Mouse (Mus musculus) limb, embryonic 11.5 days (tissue): ENCODE data around the gene Mast3. TPM values are rescaled to one million over a fixed set of nuclear protein-coding genes. Genes with fewer than 3 reads are reported as not detected.

ENCODE experiments used
- ATAC-seq: fragments of 200-750 bp; cut with Nextera tagmentation; 2 replicates; pipeline ENCODE4 v1.8.0; 2017; ENCODE audit warnings: low read depth; ENCODE audit not compliant: insufficient number of reproducible peaks, low FRiP score, low TSS enrichment
- DNase-seq: peaks from one replicate; pipeline ENCODE4 v3.0.0-alpha.2; 2015; ENCODE audit warnings: low spot score
- H3K27ac ChIP-seq: fragments of 300-500 bp; sonication (generic); replicated peaks from 2 replicates; pipeline ENCODE4 v1.5.1; 2014; ENCODE audit warnings: low read depth, mild to moderate bottlenecking, low read length
- H3K27me3 ChIP-seq: fragments of 300-500 bp; sonication (generic); 2 replicates; pipeline ENCODE4 v1.6.1; 2014; ENCODE audit warnings: mild to moderate bottlenecking, low read length, mixed read lengths; ENCODE audit not compliant: control insufficient read depth, insufficient read depth
- H3K36me3 ChIP-seq: fragments of 300-500 bp; sonication (generic); 2 replicates; pipeline ENCODE4 v1.6.1; 2014; ENCODE audit warnings: mild to moderate bottlenecking, low read length, moderate library complexity, mixed read lengths; ENCODE audit not compliant: control insufficient read depth, insufficient read depth
- H3K4me1 ChIP-seq: fragments of 300-500 bp; sonication (generic); 2 replicates; pipeline ENCODE4 v1.6.1; 2014; ENCODE audit warnings: low read length, mixed read lengths; ENCODE audit not compliant: control insufficient read depth, insufficient read depth
- H3K4me2 ChIP-seq: fragments of 300-500 bp; sonication (generic); 2 replicates; pipeline ENCODE4 v1.6.1; 2014; ENCODE audit warnings: low read depth, mild to moderate bottlenecking, moderate library complexity; ENCODE audit not compliant: severe bottlenecking
- H3K4me3 ChIP-seq: fragments of 300-500 bp; sonication (generic); 2 replicates; pipeline ENCODE4 v1.5.1; 2014; ENCODE audit warnings: low read depth, low read length
- H3K9ac ChIP-seq: fragments of 300-500 bp; sonication (generic); 2 replicates; pipeline ENCODE4 v1.6.1; 2014; ENCODE audit warnings: mild to moderate bottlenecking, low read length
- H3K9me3 ChIP-seq: fragments of 300-500 bp; sonication (generic); 2 replicates; pipeline ENCODE4 v1.6.1; 2016; ENCODE audit warnings: low read length; ENCODE audit not compliant: control insufficient read depth
- WGBS: fragments of 180-500 bp; shearing (Covaris S2); extraction: QIAGEN DNeasy Blood & Tissue Kit; methylation state at CpG from one replicate; pipeline ENCODE4 v1.1.7; 2014; 5-methylcytosine and 5-hydroxymethylcytosine counted together
- polyA plus RNA-seq: library from polyadenylated mRNA; unstranded; fragments of >200 nt; fragmentation: Nextera tagmentation; extraction: Ambion mirVana; gene quantifications from 2 replicates; pipeline ENCODE4 v1.2.1, GENCODE M21; 2014

Mast3 gene
- polyA plus RNA-seq, 1 experiment from 2014 or later = 14.6 TPM

GRCm38 (mm10) chr8:70796403-70797080 lies 8.3 kb downstream of the Mast3 start:
- Histone ChIP-seq H3K4me3 (peak overlapping the region; percentile 52), H3K27me3 (peaks cover 34% of the 10 kb centered on the region), H3K9me3 (no peaks in the 10 kb centered on the region), H3K36me3 (no peaks in the 10 kb centered on the region), H3K27ac (no peak overlapping the region), H3K4me2 (peak overlapping the region; percentile 84), H3K9ac (peak overlapping the region; percentile 57), H3K4me1 (peaks cover 23% of the 10 kb centered on the region)
- ATAC-seq = no peak
- WGBS = 2% methylated on average over 54 of the region's 54 CpGs
- DNase-seq = peak; percentile 41

DNA sequence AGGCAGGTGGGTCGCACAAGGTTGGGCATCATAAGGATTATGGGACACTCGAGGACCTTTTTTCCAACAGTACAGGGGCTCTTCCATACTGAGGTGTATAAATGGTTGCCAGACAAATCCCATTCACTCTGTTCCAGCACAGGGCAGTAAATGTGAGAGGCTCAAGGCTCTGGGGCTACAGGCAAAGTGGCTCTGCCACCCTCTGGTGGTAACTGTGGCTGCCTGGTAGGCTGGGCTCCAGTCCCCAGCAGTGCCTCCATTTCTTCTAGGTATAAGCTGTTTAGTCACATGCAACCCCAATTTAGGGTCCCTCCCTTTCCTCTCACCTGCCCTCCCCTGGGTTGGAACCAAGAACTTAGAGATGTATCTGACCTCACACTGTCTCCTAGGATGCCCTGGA lies 9.5 kb downstream of the Mast3 start:
- no peak for ATAC-seq
- Histone ChIP-seq H3K4me2 (no peak overlapping the region), H3K27ac (no peak overlapping the region), H3K4me1 (peaks cover 34% of the 10 kb centered on the region), H3K9me3 (no peaks in the 10 kb centered on the region), H3K9ac (no peak overlapping the region), H3K27me3 (peaks cover 29% of the 10 kb centered on the region), H3K36me3 (no peaks in the 10 kb centered on the region), H3K4me3 (no peak overlapping the region)
- 90% methylated on average over 2 of the region's 2 CpGs for WGBS
- DNase-seq = no peak

DNA sequence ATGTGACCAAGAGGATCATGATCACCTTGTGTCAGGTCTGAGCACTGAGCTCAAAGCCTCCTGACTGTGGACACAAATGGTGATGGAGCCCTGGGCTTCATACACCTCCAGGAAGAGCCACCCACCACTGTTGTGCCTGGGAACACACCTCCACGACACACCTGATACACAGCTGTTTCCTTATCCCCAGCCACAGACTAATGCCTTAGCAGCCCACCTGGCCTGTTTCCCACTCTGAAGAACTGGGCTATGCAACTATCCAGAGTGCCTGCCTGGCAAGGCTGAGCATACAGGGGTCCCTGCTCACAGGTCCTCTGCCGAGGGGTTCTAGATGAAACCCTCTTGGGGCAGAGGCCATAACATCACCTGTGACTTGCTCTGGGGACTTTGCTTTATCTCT lies 10.6 kb downstream of the Mast3 start:
- no peak overlapping the region for H3K4me2 ChIP-seq
- ATAC-seq = no peak
- H3K27me3 ChIP-seq = peaks cover 18% of the 10 kb centered on the region
- DNase-seq = no peak
- H3K4me3 ChIP-seq = no peak overlapping the region
- H3K36me3 ChIP-seq = no peaks in the 10 kb centered on the region
- no peak overlapping the region for H3K27ac ChIP-seq
- H3K9me3 ChIP-seq = no peaks in the 10 kb centered on the region
- H3K4me1 ChIP-seq = peaks cover 34% of the 10 kb centered on the region
- WGBS = 94% methylated on average over 2 of the region's 2 CpGs
- no peak overlapping the region for H3K9ac ChIP-seq

- peaks cover 3% of the 10 kb centered on the region; the same call in 1 of the 2 replicates for H3K27me3 ChIP-seq
- H3K27ac ChIP-seq = peak overlapping the region; percentile 91
- 1% methylated on average over 20 of the region's 20 CpGs for WGBS
- peak overlapping the region; percentile 75 for H3K9ac ChIP-seq
- DNase-seq (peak; percentile 85), ATAC-seq (peak; percentile 56)
- H3K4me3 ChIP-seq = peak overlapping the region; percentile 60
- H3K4me2 ChIP-seq = peak overlapping the region; percentile 60
- H3K9me3 ChIP-seq = no peaks in the 10 kb centered on the region
- H3K4me1 ChIP-seq = peaks cover 35% of the 10 kb centered on the region
- no peaks in the 10 kb centered on the region for H3K36me3 ChIP-seq
These were observed 12.2 kb downstream of the Mast3 start for GRCm38 (mm10) chr8:70792700-70793099.

- Histone ChIP-seq H3K4me2 (peak overlapping the region; percentile 60), H3K9me3 (no peaks in the 10 kb centered on the region), H3K36me3 (no peaks in the 10 kb centered on the region; the same call in 1 of the 2 replicates), H3K27me3 (peaks cover 2% of the 10 kb centered on the region; the same call in 1 of the 2 replicates), H3K4me3 (peak overlapping the region; percentile 60), H3K9ac (peak overlapping the region; percentile 75), H3K4me1 (peaks cover 33% of the 10 kb centered on the region), H3K27ac (peak overlapping the region; percentile 91)
- DNase-seq (peak; percentile 99), ATAC-seq (peak; percentile 83)
- WGBS = 5% methylated on average over 58 of the region's 58 CpGs
These were observed 12.7 kb downstream of the Mast3 start for GRCm38 (mm10) chr8:70791975-70792691.

GRCm38 (mm10) chr8:70791294-70791701 lies 13.6 kb downstream of the Mast3 start:
- 79% methylated on average over 7 of the region's 7 CpGs for WGBS
- Histone ChIP-seq H3K9me3 (no peaks in the 10 kb centered on the region), H3K4me3 (peak overlapping the region; percentile 60; the same call in 1 of the 2 replicates), H3K9ac (peak overlapping the region; percentile 75), H3K27me3 (peaks cover 2% of the 10 kb centered on the region; the same call in 1 of the 2 replicates), H3K27ac (no peak overlapping the region), H3K4me2 (peak overlapping the region; percentile 60), H3K36me3 (no peaks in the 10 kb centered on the region; the same call in 1 of the 2 replicates), H3K4me1 (peaks cover 29% of the 10 kb centered on the region)
- ATAC-seq (no peak), DNase-seq (no peak)

GRCm38 (mm10) chr8:70790846-70791245 lies 14.0 kb downstream of the Mast3 start:
- peaks cover 28% of the 10 kb centered on the region for H3K4me1 ChIP-seq
- peak overlapping the region; percentile 60 for H3K4me2 ChIP-seq
- DNase-seq = no peak
- H3K27me3 ChIP-seq = peaks cover 2% of the 10 kb centered on the region; the same call in 1 of the 2 replicates
- no peak for ATAC-seq
- H3K27ac ChIP-seq = no peak overlapping the region
- 64% methylated on average over 8 of the region's 8 CpGs for WGBS
- 0 out of 2 replicates have a peak overlapping the region, but pooled peaks have one; percentile 60 for H3K4me3 ChIP-seq
- peak overlapping the region; percentile 75 for H3K9ac ChIP-seq
- H3K36me3 ChIP-seq = peaks cover 2% of the 10 kb centered on the region; the same call in 1 of the 2 replicates
- H3K9me3 ChIP-seq = no peaks in the 10 kb centered on the region

DNA sequence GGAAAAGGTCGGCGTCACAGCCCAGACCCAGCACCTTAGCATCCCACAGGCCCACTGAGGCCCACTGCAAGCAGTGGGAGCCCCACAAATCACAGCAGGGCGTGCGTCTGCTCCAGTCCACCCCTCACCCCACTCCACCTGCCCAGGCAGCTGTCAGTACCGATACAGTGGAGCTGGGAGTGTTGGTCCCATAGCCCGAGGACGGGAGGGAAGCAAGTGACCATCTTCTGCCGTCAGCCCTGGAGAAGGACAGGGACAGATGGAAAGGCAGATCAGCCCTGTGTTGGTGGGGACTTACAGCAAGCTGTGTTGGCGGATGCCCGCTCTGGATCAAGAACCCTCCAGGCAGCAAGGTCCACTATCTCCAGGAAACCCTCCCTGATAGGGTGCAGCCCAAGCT lies 15.8 kb downstream of the Mast3 start:
- DNase-seq (no peak), ATAC-seq (no peak)
- Histone ChIP-seq H3K27ac (no peak overlapping the region), H3K4me2 (no peak overlapping the region), H3K36me3 (peaks cover 6% of the 10 kb centered on the region; the same call in 1 of the 2 replicates), H3K4me1 (peaks cover 28% of the 10 kb centered on the region), H3K4me3 (no peak overlapping the region), H3K9me3 (no peaks in the 10 kb centered on the region), H3K27me3 (no peaks in the 10 kb centered on the region), H3K9ac (no peak overlapping the region)
- WGBS = 72% methylated on average over 10 of the region's 10 CpGs
